Mouse (Mus musculus) kidney, adult 2 months (tissue): ENCODE measurements around the gene Nanos3. TPM values are rescaled to one million over a fixed set of nuclear protein-coding genes. Genes with fewer than 3 reads are reported as not detected.

Source experiments
- DNase-seq: peaks from one replicate; pipeline ENCODE4 v3.0.0; 2021
- H3K27ac ChIP-seq: fragments of 200-500 bp; 2 replicates; pipeline ENCODE4 v1.5.1; 2012; ENCODE audit warnings: low read depth, low read length, control low read depth, inconsistent platforms; ENCODE audit not compliant: insufficient read depth
- H3K27me3 ChIP-seq: fragments of 200-500 bp; replicated peaks from 2 replicates; pipeline ENCODE4 v1.6.1; 2012; ENCODE audit warnings: mild to moderate bottlenecking, moderate library complexity, low read length, inconsistent platforms; ENCODE audit not compliant: control insufficient read depth, insufficient read depth
- H3K36me3 ChIP-seq: fragments of 200-500 bp; 2 replicates; pipeline ENCODE4 v1.6.1; 2012; ENCODE audit warnings: mild to moderate bottlenecking, moderate library complexity, low read length, inconsistent platforms; ENCODE audit not compliant: control insufficient read depth, insufficient read depth
- H3K4me1 ChIP-seq: fragments of 200-500 bp; 2 replicates; pipeline ENCODE4 v1.6.1; 2011; ENCODE audit warnings: low read length; ENCODE audit not compliant: control insufficient read depth, insufficient read depth
- H3K4me3 ChIP-seq: fragments of 200-500 bp; 2 replicates; pipeline ENCODE4 v1.5.1; 2011; ENCODE audit warnings: mild to moderate bottlenecking, low read depth, low read length, control low read depth; ENCODE audit not compliant: insufficient read depth
- CTCF ChIP-seq: fragments of 200-500 bp; conservative IDR thresholded peaks from 2 replicates; pipeline ENCODE4 v1.5.1; 2011; ENCODE audit warnings: low read depth, mild to moderate bottlenecking, control low read depth, low read length, moderate library complexity, mixed read lengths; ENCODE audit not compliant: insufficient read depth, insufficient read length
- POLR2A ChIP-seq: fragments of 200-500 bp; IDR thresholded peaks from one replicate; pipeline ENCODE4 v1.6.1; 2011; ENCODE audit warnings: low read depth, low read length, control low read depth
- WGBS: fragments of 180-500 bp; shearing (Covaris S2); methylation state at CpG from one replicate; pipeline ENCODE4 v1.1.7; 2018; 5-methylcytosine and 5-hydroxymethylcytosine counted together
- polyA plus RNA-seq: library from polyadenylated mRNA; depleted of rRNA; stranded (reverse); fragments of >200 nt; gene quantifications from 2 replicates; pipeline ENCODE4 v1.2.3, GENCODE M21; 2012

Nanos3 gene
- polyA plus RNA-seq, 1 experiment = 1.4 TPM

- TF ChIP-seq CTCF (no peak), POLR2A (no peak)
- no peaks in the 10 kb centered on the region for H3K36me3 ChIP-seq
- DNase-seq = no peak
- WGBS = 97% methylated on average over 2 of the region's 2 CpGs
- H3K27me3 ChIP-seq = no peaks in the 10 kb centered on the region
- no peak overlapping the region for H3K27ac ChIP-seq
- no peaks in the 10 kb centered on the region for H3K4me1 ChIP-seq
- H3K4me3 ChIP-seq = no peak overlapping the region
Measured at GRCm38 (mm10) chr8:84167696-84168095, 17.3 kb downstream of the Nanos3 start.

GRCm38 (mm10) chr8:84157620-84158019 lies 27.4 kb downstream of the Nanos3 start:
- 100% methylated on average over 4 of the region's 4 CpGs for WGBS

GRCm38 (mm10) chr8:84149181-84149580 lies 35.8 kb downstream of the Nanos3 start:
- 23% methylated on average over 3 of the region's 3 CpGs for WGBS
- DNase-seq = peak; percentile 36
- TF ChIP-seq CTCF (no peak), POLR2A (no peak)
- H3K4me3 ChIP-seq = no peak overlapping the region
- H3K4me1 ChIP-seq = peaks cover 12% of the 10 kb centered on the region
- H3K27ac ChIP-seq = peak overlapping the region; percentile 32; the same call in 1 of the 2 replicates
- H3K27me3 ChIP-seq = no peaks in the 10 kb centered on the region
- H3K36me3 ChIP-seq = no peaks in the 10 kb centered on the region

More at GRCm38 (mm10) chr8:84157620-84158019, 27.4 kb downstream of the Nanos3 start:
- Histone ChIP-seq H3K27ac (no peak overlapping the region), H3K27me3 (no peaks in the 10 kb centered on the region), H3K36me3 (no peaks in the 10 kb centered on the region), H3K4me1 (no peaks in the 10 kb centered on the region), H3K4me3 (no peak overlapping the region)
- TF ChIP-seq CTCF (no peak), POLR2A (no peak)
- no peak for DNase-seq

GRCm38 (mm10) chr8:84148531-84148850 lies 36.5 kb downstream of the Nanos3 start:
- no peak for DNase-seq
- no peak for TF ChIP-seq CTCF
- TF ChIP-seq POLR2A = no peak
- H3K27ac ChIP-seq = peak overlapping the region; percentile 2; the same call in 1 of the 2 replicates
- no peaks in the 10 kb centered on the region for H3K36me3 ChIP-seq
- WGBS = 73% methylated on average over 5 of the region's 5 CpGs
- no peak overlapping the region for H3K4me3 ChIP-seq
- peaks cover 12% of the 10 kb centered on the region for H3K4me1 ChIP-seq
- H3K27me3 ChIP-seq = no peaks in the 10 kb centered on the region

GRCm38 (mm10) chr8:84147769-84148530 lies 37.1 kb downstream of the Nanos3 start, which contains the start of the genes Cc2d1a and 4930432K21Rik:
Cc2d1a (minus strand) TSS chr8:84147936.
4930432K21Rik (plus strand) TSS chr8:84148025.
- H3K36me3 ChIP-seq = no peaks in the 10 kb centered on the region
- peak; percentile 98 for DNase-seq
- peak within 1 kb of the TSS; percentile 63 for H3K4me3 ChIP-seq
- 14% methylated on average over 49 of the region's 49 CpGs for WGBS
- H3K4me1 ChIP-seq = peaks cover 12% of the 10 kb centered on the region
- H3K27me3 ChIP-seq = no peaks in the 10 kb centered on the region
- H3K27ac ChIP-seq = peak within 1 kb of the TSS; percentile 14
- TF ChIP-seq POLR2A (no peak), CTCF (no peak)

GRCm38 (mm10) chr8:84147324-84147766 lies 37.7 kb downstream of the Nanos3 start:
- TF ChIP-seq POLR2A (no peak), CTCF (no peak)
- peak overlapping the region; percentile 14 for H3K27ac ChIP-seq
- 5% methylated on average over 14 of the region's 14 CpGs for WGBS
- H3K36me3 ChIP-seq = no peaks in the 10 kb centered on the region
- no peaks in the 10 kb centered on the region for H3K27me3 ChIP-seq
- H3K4me1 ChIP-seq = peaks cover 12% of the 10 kb centered on the region
- peak overlapping the region; percentile 63 for H3K4me3 ChIP-seq
- peak; percentile 63 for DNase-seq

- Histone ChIP-seq H3K4me3 (no peak overlapping the region), H3K4me1 (peaks cover 12% of the 10 kb centered on the region), H3K27ac (no peak overlapping the region), H3K27me3 (no peaks in the 10 kb centered on the region), H3K36me3 (no peaks in the 10 kb centered on the region)
- WGBS = 89% methylated on average over 8 of the region's 8 CpGs
- TF ChIP-seq CTCF (no peak), POLR2A (no peak)
- no peak for DNase-seq
Measured at GRCm38 (mm10) chr8:84144636-84145245, 40.3 kb downstream of the Nanos3 start.
